Mouse (Mus musculus) forebrain, embryonic 10.5 days (tissue): ENCODE measurements at regions not wholly inside any gene's neighbourhood (a gene's known extent, or its start where the extent isn't known, plus 50 kb on each side); places are given as distances from the start of the nearest gene placed in this dataset.

Experiments
- DNase-seq: peaks from one replicate; pipeline ENCODE4 v3.0.0-alpha.2; 2017; ENCODE audit warnings: low spot score; ENCODE audit errors: extremely low spot score
- H3K27ac ChIP-seq: fragments of 300-500 bp; sonication (generic); 2 replicates; pipeline ENCODE4 v1.5.1; 2016; ENCODE audit warnings: mild to moderate bottlenecking
- H3K27me3 ChIP-seq: fragments of 300-500 bp; sonication (generic); 2 replicates; pipeline ENCODE4 v1.6.1; 2016; ENCODE audit warnings: mild to moderate bottlenecking; ENCODE audit not compliant: poor library complexity, severe bottlenecking
- H3K36me3 ChIP-seq: fragments of 300-500 bp; sonication (generic); replicated peaks from 2 replicates; pipeline ENCODE4 v1.6.1; 2016; ENCODE audit warnings: mild to moderate bottlenecking, moderate library complexity
- H3K4me1 ChIP-seq: fragments of 300-500 bp; sonication (generic); 2 replicates; pipeline ENCODE4 v1.6.1; 2016
- H3K4me3 ChIP-seq: fragments of 300-500 bp; sonication (generic); 2 replicates; pipeline ENCODE4 v1.5.1; 2016; ENCODE audit warnings: mild to moderate bottlenecking, moderate library complexity
- H3K9me3 ChIP-seq: fragments of 300-500 bp; sonication (generic); 2 replicates; pipeline ENCODE4 v1.6.1; 2016; ENCODE audit warnings: mild to moderate bottlenecking, moderate library complexity
- WGBS: fragments of 180-500 bp; shearing (Covaris S2); methylation state at CpG from one replicate; pipeline ENCODE4 v1.1.7; 2016; 5-methylcytosine and 5-hydroxymethylcytosine counted together

GRCm38 (mm10) chr4:64755986-64756385, 368.0 kb upstream of the Pappa start:
- no peaks in the 10 kb centered on the region for H3K4me1 ChIP-seq
- no peak for DNase-seq
- H3K36me3 ChIP-seq = no peaks in the 10 kb centered on the region
- no peaks in the 10 kb centered on the region for H3K27me3 ChIP-seq
- no peaks in the 10 kb centered on the region for H3K9me3 ChIP-seq
- 75% methylated on average over 4 of the region's 4 CpGs for WGBS
- H3K4me3 ChIP-seq = no peak overlapping the region
- H3K27ac ChIP-seq = no peak overlapping the region

DNA sequence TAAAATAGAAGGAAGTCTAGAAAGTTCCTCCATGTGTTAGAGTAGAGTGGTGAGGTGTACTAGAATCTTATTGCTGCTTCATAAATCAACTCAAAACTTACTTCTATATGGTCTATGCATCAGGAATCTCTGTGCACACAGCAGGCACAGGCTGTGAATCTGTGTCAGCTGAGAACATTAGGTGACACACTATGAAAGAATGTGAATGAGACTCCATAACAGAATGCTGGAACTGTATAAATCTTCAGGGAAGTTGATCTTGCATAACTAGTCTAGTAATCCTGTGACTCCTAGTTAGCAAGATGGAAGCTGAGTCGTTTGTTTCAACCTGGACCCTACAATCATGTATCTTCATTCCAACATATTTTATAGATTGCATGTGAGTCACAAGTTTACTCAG, 355.4 kb upstream of the Pappa start:
- WGBS = 76% methylated on average over 1 of the region's 1 CpGs
- Histone ChIP-seq H3K4me3 (no peak overlapping the region), H3K27me3 (no peaks in the 10 kb centered on the region), H3K27ac (no peak overlapping the region), H3K9me3 (no peaks in the 10 kb centered on the region), H3K36me3 (no peaks in the 10 kb centered on the region), H3K4me1 (no peaks in the 10 kb centered on the region)
- no peak for DNase-seq

DNA sequence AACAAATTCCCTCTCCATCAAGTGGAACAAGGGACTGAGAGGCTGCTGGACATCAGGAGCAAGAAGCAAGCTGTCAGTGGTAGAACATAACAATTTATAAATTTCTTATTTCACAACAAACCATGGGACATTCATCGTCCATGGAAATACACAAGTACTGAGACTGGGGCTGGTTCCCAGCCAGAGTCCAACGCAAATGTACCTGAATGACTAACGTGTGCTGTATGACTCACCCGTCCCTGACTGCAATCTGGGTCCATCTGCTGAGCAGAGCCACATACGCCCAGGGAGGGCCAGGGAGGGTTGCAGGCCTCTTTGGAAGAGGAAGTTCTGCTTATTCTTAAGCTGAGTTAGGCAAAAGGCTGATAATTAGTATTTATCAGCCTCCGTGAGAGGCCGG, 320.1 kb upstream of the Pappa start:
- Histone ChIP-seq H3K4me1 (no peaks in the 10 kb centered on the region), H3K36me3 (no peaks in the 10 kb centered on the region), H3K4me3 (no peak overlapping the region), H3K27ac (no peak overlapping the region), H3K9me3 (no peaks in the 10 kb centered on the region), H3K27me3 (no peaks in the 10 kb centered on the region)
- no peak for DNase-seq
- 87% methylated on average over 7 of the region's 7 CpGs for WGBS

DNA sequence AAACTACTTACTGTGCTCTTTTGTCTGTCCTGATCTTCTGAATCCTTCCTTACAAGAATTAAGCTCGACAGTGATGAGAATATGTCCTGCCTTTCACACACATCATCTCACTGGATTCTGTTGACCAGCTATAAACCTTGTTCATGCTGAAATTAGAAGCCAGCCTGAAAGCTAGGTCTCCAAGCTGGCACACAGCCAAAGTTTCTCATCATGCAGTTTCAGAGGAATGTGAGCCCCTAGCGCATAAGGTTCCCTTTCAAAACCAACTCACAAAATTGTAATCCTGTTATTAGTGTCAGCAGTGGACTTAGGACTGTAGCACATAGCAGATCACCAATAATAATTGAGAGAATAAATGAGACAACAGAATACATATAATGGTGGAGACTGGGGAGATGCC, 319.0 kb upstream of the Pappa start:
- no peaks in the 10 kb centered on the region for H3K27me3 ChIP-seq
- no peaks in the 10 kb centered on the region for H3K9me3 ChIP-seq
- no peaks in the 10 kb centered on the region for H3K36me3 ChIP-seq
- H3K27ac ChIP-seq = no peak overlapping the region
- no peak for DNase-seq
- H3K4me3 ChIP-seq = no peak overlapping the region
- H3K4me1 ChIP-seq = no peaks in the 10 kb centered on the region
- 85% methylated on average over 2 of the region's 2 CpGs for WGBS

DNA sequence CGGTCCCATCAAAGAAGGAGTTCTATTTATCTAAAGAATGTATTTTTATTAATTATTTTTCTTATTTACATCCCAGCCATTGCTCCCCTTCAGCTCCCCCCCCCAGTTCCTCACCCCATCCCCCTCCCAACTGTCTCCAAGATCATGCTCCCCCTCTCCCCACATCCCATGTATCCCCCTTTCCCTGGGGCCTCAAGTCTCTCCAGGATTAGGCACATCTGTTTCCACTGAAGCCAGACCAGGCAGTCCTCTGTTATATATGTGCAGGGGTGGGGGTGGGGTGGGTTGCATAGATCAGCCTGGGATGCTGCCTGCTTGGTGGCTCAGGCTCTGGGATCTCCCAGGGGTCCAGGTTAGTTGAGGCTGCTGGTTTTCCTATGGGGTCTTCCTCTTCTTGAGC, 316.8 kb upstream of the Pappa start:
- DNase-seq = no peak

GRCm38 (mm10) chr4:64811974-64812373, 312.0 kb upstream of the Pappa start:
- no peak for DNase-seq
- H3K9me3 ChIP-seq = no peaks in the 10 kb centered on the region
- H3K27me3 ChIP-seq = no peaks in the 10 kb centered on the region
- H3K27ac ChIP-seq = no peak overlapping the region
- no peak overlapping the region for H3K4me3 ChIP-seq
- H3K4me1 ChIP-seq = no peaks in the 10 kb centered on the region
- H3K36me3 ChIP-seq = no peaks in the 10 kb centered on the region

More for the DNA sequence above, 316.8 kb upstream of the Pappa start:
- Histone ChIP-seq H3K27ac (no peak overlapping the region), H3K4me1 (no peaks in the 10 kb centered on the region), H3K36me3 (no peaks in the 10 kb centered on the region), H3K9me3 (no peaks in the 10 kb centered on the region), H3K27me3 (no peaks in the 10 kb centered on the region), H3K4me3 (no peak overlapping the region)
- WGBS = 96% methylated on average over 1 of the region's 1 CpGs

- H3K4me1 ChIP-seq = no peaks in the 10 kb centered on the region
- H3K27ac ChIP-seq = no peak overlapping the region
- 83% methylated on average over 4 of the region's 4 CpGs for WGBS
- no peak for DNase-seq
- H3K36me3 ChIP-seq = no peaks in the 10 kb centered on the region
- no peaks in the 10 kb centered on the region for H3K9me3 ChIP-seq
- H3K27me3 ChIP-seq = no peaks in the 10 kb centered on the region
- H3K4me3 ChIP-seq = no peak overlapping the region
Observed at GRCm38 (mm10) chr4:64812812-64813211, 311.2 kb upstream of the Pappa start.

DNA sequence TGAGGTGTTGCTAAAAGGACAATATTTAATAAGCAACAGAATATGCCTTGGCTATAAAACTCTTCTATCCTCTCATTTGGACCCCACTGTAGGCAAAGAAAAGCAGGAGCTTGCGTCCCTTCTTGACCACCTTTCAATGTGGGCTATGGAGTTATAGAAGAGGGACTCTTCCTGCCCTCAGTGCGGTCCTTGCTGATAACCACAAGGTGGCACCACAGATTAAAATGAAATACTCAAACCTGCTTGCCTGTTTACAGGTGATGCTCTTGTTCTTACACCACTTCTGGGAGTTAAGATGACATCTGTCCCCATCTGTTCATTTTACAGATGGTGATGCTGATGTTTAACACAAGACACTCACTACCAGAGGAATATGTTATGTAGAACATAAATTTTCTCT, 291.1 kb upstream of the Pappa start:
- no peak overlapping the region for H3K4me3 ChIP-seq
- no peak for DNase-seq
- 47% methylated on average over 2 of the region's 2 CpGs for WGBS

DNA sequence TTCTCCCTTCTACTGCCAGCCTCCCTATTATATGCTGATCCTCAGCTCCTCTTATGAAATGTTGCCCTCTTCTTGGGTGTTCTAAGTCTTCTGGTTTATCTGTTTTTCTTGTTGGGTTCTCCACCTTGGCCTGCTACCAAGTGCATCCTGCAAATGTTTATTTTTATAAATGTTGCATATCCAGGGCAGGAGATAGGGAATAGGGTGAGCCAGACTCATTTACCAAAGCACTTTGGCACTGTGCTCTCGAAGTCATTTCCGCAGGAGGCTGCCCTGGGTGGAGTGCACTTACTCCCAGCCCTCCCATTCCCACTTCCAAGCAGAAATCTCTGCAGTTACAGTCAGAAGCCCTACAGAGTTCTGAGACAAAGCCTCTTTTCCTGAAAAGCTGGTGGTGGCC, 249.5 kb upstream of the Pappa start:
- 83% methylated on average over 2 of the region's 2 CpGs for WGBS
- no peak overlapping the region for H3K27ac ChIP-seq
- no peaks in the 10 kb centered on the region for H3K36me3 ChIP-seq
- H3K9me3 ChIP-seq = no peaks in the 10 kb centered on the region
- DNase-seq = no peak
- no peak overlapping the region for H3K4me3 ChIP-seq
- H3K27me3 ChIP-seq = no peaks in the 10 kb centered on the region
- H3K4me1 ChIP-seq = no peaks in the 10 kb centered on the region

More for the DNA sequence above, 291.1 kb upstream of the Pappa start:
- no peak overlapping the region for H3K27ac ChIP-seq
- no peaks in the 10 kb centered on the region for H3K9me3 ChIP-seq
- no peaks in the 10 kb centered on the region for H3K36me3 ChIP-seq
- H3K27me3 ChIP-seq = no peaks in the 10 kb centered on the region
- no peaks in the 10 kb centered on the region for H3K4me1 ChIP-seq

- H3K9me3 ChIP-seq = no peaks in the 10 kb centered on the region
- no peaks in the 10 kb centered on the region for H3K27me3 ChIP-seq
- H3K4me1 ChIP-seq = no peaks in the 10 kb centered on the region
- no peak for DNase-seq
- no peak overlapping the region for H3K4me3 ChIP-seq
- no peaks in the 10 kb centered on the region for H3K36me3 ChIP-seq
- no peak overlapping the region for H3K27ac ChIP-seq
- 98% methylated on average over 1 of the region's 1 CpGs for WGBS
Observed at GRCm38 (mm10) chr4:64876924-64877323, 247.1 kb upstream of the Pappa start.

- H3K27me3 ChIP-seq = no peaks in the 10 kb centered on the region
- DNase-seq = no peak
- no peaks in the 10 kb centered on the region for H3K9me3 ChIP-seq
- H3K4me3 ChIP-seq = no peak overlapping the region
- 85% methylated on average over 3 of the region's 3 CpGs for WGBS
- H3K36me3 ChIP-seq = no peaks in the 10 kb centered on the region
- H3K4me1 ChIP-seq = no peaks in the 10 kb centered on the region
- H3K27ac ChIP-seq = no peak overlapping the region
Observed at GRCm38 (mm10) chr4:64897935-64898334, 226.0 kb upstream of the Pappa start.

GRCm38 (mm10) chr4:64901091-64901845, 222.7 kb upstream of the Pappa start:
- no peak for DNase-seq
- Histone ChIP-seq H3K27me3 (no peaks in the 10 kb centered on the region), H3K27ac (no peak overlapping the region), H3K4me1 (no peaks in the 10 kb centered on the region), H3K4me3 (no peak overlapping the region), H3K9me3 (no peaks in the 10 kb centered on the region), H3K36me3 (no peaks in the 10 kb centered on the region)
- WGBS = 86% methylated on average over 5 of the region's 5 CpGs

DNA sequence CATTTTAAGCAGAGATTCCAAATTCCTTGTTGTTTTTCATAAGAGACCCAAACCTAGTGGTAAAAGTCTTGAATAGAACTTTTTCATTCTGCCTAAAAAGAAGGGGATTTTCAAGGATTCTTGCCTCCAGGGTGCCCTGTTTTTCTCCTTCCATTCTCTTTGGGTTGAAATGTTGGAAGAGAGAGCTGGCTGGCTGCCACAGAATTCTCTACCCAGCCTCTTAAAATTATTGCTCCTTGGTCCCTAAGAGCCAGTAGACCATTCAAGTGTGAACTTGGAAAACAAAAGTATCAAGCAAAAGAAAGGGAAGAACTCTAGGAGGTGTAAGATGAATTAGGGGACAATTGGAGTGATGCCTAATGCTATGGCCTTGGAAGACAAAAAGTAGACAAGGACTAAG, 200.2 kb upstream of the Pappa start:
- no peak for DNase-seq
- H3K27me3 ChIP-seq = no peaks in the 10 kb centered on the region
- H3K27ac ChIP-seq = no peak overlapping the region
- no peak overlapping the region for H3K4me3 ChIP-seq
- no peaks in the 10 kb centered on the region for H3K36me3 ChIP-seq
- H3K9me3 ChIP-seq = no peaks in the 10 kb centered on the region
- H3K4me1 ChIP-seq = no peaks in the 10 kb centered on the region

DNA sequence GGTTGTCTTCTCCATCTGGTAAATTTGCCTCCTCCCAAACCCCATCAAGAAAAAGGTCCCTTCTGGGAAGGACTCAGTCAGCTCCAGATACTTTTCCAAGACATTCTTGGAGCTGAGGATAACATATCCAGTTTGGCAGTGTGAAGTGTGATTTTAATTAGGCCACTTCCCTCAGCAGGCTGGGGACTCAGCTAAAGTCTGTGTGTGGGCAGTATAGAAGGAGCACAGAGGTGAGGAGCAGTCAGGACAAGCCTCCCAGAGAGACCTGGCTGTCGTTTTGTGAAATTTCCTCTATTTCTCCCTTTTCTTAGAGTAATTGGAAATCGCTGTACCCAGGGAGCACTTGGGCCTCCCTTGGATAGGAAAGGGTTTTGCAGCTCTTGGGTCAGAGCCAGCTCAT, 195.4 kb upstream of the Pappa start:
- DNase-seq = no peak
- Histone ChIP-seq H3K27ac (no peak overlapping the region), H3K27me3 (no peaks in the 10 kb centered on the region), H3K4me1 (no peaks in the 10 kb centered on the region), H3K4me3 (no peak overlapping the region), H3K36me3 (no peaks in the 10 kb centered on the region), H3K9me3 (no peaks in the 10 kb centered on the region)
- WGBS = 75% methylated on average over 2 of the region's 2 CpGs
